Mouse (Mus musculus) liver, embryonic 15.5 days (tissue): Measurements from ENCODE around the gene Gm17545. TPM values are rescaled to one million over a fixed set of nuclear protein-coding genes. Genes with fewer than 3 reads are reported as not detected.

Source experiments
- ATAC-seq: fragments of 200-750 bp; cut with Nextera tagmentation; 2 replicates; pipeline ENCODE4 v1.8.0; 2017; ENCODE audit warnings: moderate number of reproducible peaks, mild to moderate bottlenecking, moderate library complexity; ENCODE audit not compliant: insufficient read depth
- H3K27ac ChIP-seq: fragments of 300-500 bp; sonication (generic); replicated peaks from 2 replicates; pipeline ENCODE4 v1.5.1; 2015; ENCODE audit warnings: mild to moderate bottlenecking, inconsistent platforms
- H3K27me3 ChIP-seq: fragments of 300-500 bp; sonication (generic); 2 replicates; pipeline ENCODE4 v1.6.1; 2015; ENCODE audit warnings: mild to moderate bottlenecking, inconsistent platforms
- H3K36me3 ChIP-seq: fragments of 300-500 bp; sonication (generic); replicated peaks from 2 replicates; pipeline ENCODE4 v1.6.1; 2015; ENCODE audit warnings: moderate library complexity, mild to moderate bottlenecking, inconsistent platforms
- H3K4me1 ChIP-seq: fragments of 300-500 bp; sonication (generic); replicated peaks from 2 replicates; pipeline ENCODE4 v1.6.1; 2015; ENCODE audit warnings: inconsistent platforms
- H3K4me2 ChIP-seq: fragments of 300-500 bp; sonication (generic); 2 replicates; pipeline ENCODE4 v1.6.1; 2015; ENCODE audit warnings: moderate library complexity, mild to moderate bottlenecking, inconsistent platforms
- H3K4me3 ChIP-seq: fragments of 300-500 bp; sonication (generic); replicated peaks from 2 replicates; pipeline ENCODE4 v1.5.1; 2015; ENCODE audit warnings: mild to moderate bottlenecking, inconsistent platforms
- H3K9ac ChIP-seq: fragments of 300-500 bp; sonication (generic); 2 replicates; pipeline ENCODE4 v1.6.1; 2015; ENCODE audit warnings: moderate library complexity, mild to moderate bottlenecking, inconsistent platforms
- H3K9me3 ChIP-seq: fragments of 300-500 bp; sonication (generic); replicated peaks from 2 replicates; pipeline ENCODE4 v1.6.1; 2016; ENCODE audit warnings: inconsistent platforms
- WGBS: fragments of 180-500 bp; shearing (Covaris S2); methylation state at CpG from one replicate; pipeline ENCODE4 v1.1.7; 2015; ENCODE audit warnings: mixed read lengths; ENCODE audit not compliant: insufficient replicate concordance; 5-methylcytosine and 5-hydroxymethylcytosine counted together
- polyA plus RNA-seq: library from polyadenylated mRNA; unstranded; fragments of >200 nt; fragmentation: Nextera tagmentation; extraction: Ambion mirVana; gene quantifications from 2 replicates; pipeline ENCODE4 v1.2.1, GENCODE M21; 2015

The Gm17545 gene
- polyA plus RNA-seq, 1 experiment from 2014 or later: not detected

DNA sequence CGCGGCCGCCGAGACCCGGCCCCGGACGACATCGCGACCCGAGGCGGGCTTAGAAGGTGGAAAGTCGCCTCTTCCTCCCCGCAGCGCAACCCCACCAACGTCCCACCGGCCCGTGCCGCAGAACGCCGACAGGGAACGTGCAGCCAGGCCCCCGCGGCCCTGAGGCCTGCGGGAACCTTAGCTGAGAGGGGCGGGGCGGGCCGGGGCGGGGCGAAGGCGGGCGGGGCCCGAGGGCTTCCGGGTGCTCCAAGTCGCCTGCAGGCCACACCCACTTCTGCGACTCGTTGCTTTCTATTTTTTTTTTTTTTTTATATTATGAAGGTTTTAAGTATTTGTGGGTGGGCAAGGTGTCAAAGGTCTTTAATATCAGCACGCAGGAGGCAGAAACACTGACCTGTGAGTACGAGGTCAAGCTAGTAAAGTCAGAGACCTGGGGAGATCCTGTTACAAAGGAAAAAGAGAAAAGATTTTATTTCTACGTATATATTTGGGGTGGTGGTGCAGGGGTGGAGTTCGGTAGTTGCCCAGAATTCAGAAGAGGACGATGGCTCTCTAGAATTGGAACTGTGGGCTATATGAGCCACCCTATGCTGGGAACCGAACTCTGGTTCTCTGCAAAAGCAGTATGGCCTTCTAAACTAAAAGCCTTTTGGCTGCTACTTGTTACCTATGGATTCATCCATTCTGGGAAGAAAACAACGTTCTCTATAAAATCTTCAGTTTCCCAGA, 14.2 kb downstream of the Gm17545 start:
- WGBS: 2% methylated on average over 41 of the region's 43 CpGs
- peak overlapping the region; percentile 99 for H3K4me2 ChIP-seq
- peak; percentile 89 for ATAC-seq

DNA sequence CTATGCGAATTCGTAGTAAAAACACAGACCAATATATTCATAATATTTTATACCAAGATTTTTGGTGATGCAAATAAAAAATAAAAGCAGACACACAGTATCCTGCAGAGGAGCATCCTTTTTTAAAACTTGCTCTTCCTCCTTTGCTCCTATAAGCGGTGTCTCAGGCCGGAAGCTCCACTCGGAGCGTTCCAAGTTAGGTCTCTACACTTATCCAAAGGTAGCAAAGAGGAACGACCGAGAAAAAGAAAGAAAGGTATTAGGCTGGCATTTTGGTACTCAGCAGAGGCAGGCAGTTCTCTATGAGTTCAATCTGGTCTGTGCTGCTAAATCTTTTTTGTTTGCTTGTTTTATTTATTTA, 14.8 kb downstream of the Gm17545 start:
- Histone ChIP-seq H3K36me3 (peaks cover 4% of the 10 kb centered on the region; the same call in 1 of the 2 replicates), H3K27ac (peak overlapping the region; percentile 43; the same call in 1 of the 2 replicates), H3K9ac (no peak overlapping the region), H3K4me3 (no peak overlapping the region; the same call in 1 of the 2 replicates), H3K4me1 (peaks cover 27% of the 10 kb centered on the region), H3K27me3 (no peaks in the 10 kb centered on the region), H3K4me2 (peak overlapping the region; percentile 99; the same call in 1 of the 2 replicates), H3K9me3 (no peaks in the 10 kb centered on the region)
- 58% methylated on average over 8 of the region's 8 CpGs for WGBS
- no peak for ATAC-seq

More for the DNA sequence above, 14.2 kb downstream of the Gm17545 start:
- Histone ChIP-seq H3K9me3 (no peaks in the 10 kb centered on the region), H3K9ac (peak overlapping the region; percentile 83), H3K4me1 (peaks cover 27% of the 10 kb centered on the region), H3K4me3 (peak overlapping the region; percentile 83), H3K27me3 (no peaks in the 10 kb centered on the region), H3K27ac (peak overlapping the region; percentile 79), H3K36me3 (peaks cover 4% of the 10 kb centered on the region; the same call in 1 of the 2 replicates)

DNA sequence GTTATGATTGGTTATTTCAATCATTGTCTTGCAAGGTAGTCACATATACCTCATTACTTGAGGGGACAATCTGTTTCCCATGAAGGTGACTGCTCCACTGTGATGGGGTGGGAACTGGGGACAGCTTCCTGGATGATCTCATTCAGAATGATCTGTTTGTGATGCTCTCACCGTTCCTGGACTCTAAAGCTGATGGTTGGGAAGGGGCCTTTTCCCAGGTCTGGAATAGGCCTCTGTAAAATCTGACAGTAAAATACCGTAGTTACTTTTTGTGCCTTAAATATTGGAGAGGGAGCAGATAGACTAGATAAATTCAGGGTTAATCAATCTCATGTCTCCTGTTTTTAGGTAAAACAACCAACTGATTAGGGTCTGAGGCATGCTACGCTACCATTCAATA, 15.6 kb downstream of the Gm17545 start, which contains the start of gene Rp9:
Gene Rp9 (minus strand): TSS at position 101 of the 400 bp plus-strand sequence.
- peak within 1 kb of the TSS; percentile 43; the same call in 1 of the 2 replicates for H3K27ac ChIP-seq
- H3K9ac ChIP-seq: no peak within 1 kb of the TSS
- no peaks in the 10 kb centered on the region for H3K9me3 ChIP-seq
- WGBS: 78% methylated on average over 3 of the region's 3 CpGs
- ATAC-seq: no peak
- peak within 1 kb of the TSS; percentile 99 for H3K4me2 ChIP-seq
- H3K36me3 ChIP-seq: peaks cover 4% of the 10 kb centered on the region; the same call in 1 of the 2 replicates
- H3K4me1 ChIP-seq: peaks cover 27% of the 10 kb centered on the region
- peak within 1 kb of the TSS; percentile 83 for H3K4me3 ChIP-seq
- H3K27me3 ChIP-seq: no peaks in the 10 kb centered on the region

DNA sequence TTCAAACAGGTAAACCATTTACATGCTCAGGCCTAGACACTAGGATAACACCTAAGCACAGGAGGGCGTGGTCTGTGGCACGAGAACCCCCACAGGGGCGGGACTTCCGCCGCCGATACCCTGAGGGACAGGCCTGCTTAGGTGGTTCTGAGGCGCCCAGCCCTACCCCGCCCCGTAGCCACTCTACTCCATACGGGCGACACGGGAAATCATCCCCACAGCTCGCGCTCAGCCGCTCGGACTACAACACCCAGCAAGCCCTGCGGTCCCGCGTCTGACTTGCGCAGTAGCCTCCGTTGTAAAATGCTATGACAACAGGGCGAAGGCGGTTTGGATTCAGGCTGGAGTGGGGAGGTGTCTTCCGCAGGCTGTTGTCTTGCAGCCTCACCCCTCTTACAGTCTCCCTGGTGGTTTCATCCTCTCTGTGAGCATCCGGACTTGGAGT, 21.4 kb downstream of the Gm17545 start, which contains the start of gene Bbs9:
Gene Bbs9 (plus strand): TSS at position 292 of the 445 bp plus-strand sequence.
- Histone ChIP-seq H3K27me3 (no peaks in the 10 kb centered on the region), H3K9ac (peak within 1 kb of the TSS; percentile 46), H3K27ac (peak within 1 kb of the TSS; percentile 63), H3K9me3 (no peaks in the 10 kb centered on the region), H3K4me3 (peak within 1 kb of the TSS; percentile 61), H3K4me1 (peaks cover 20% of the 10 kb centered on the region), H3K4me2 (peak within 1 kb of the TSS; percentile 87), H3K36me3 (no peaks in the 10 kb centered on the region)
- under 1% methylated on average over 25 of the region's 25 CpGs for WGBS
- peak; percentile 100 for ATAC-seq

DNA sequence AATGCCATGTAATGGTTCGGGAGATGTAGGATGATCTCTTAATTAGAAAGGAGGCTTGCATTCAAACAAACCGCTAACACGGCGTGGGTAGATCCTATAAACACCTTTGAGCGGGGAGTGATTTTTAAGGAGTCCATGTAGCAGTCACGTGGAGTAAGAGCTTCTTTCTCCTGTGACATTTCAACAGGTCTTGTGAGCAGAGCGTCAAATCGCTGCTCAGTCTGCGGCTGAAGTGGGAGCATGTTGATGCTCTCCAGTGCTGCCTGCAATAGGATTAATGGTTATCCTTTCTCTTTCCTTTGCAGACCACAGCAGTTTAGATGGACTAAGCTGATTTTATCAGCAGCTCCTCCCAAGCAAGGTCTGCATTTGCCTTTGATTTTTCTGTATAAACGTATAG, 22.2 kb downstream of the Gm17545 start:
- Histone ChIP-seq H3K4me2 (peak overlapping the region; percentile 87), H3K9ac (peak overlapping the region; percentile 46), H3K27me3 (no peaks in the 10 kb centered on the region), H3K27ac (peak overlapping the region; percentile 63), H3K4me1 (peaks cover 20% of the 10 kb centered on the region), H3K36me3 (no peaks in the 10 kb centered on the region), H3K9me3 (no peaks in the 10 kb centered on the region), H3K4me3 (peak overlapping the region; percentile 61)
- 4% methylated on average over 10 of the region's 10 CpGs for WGBS
- ATAC-seq: no peak

DNA sequence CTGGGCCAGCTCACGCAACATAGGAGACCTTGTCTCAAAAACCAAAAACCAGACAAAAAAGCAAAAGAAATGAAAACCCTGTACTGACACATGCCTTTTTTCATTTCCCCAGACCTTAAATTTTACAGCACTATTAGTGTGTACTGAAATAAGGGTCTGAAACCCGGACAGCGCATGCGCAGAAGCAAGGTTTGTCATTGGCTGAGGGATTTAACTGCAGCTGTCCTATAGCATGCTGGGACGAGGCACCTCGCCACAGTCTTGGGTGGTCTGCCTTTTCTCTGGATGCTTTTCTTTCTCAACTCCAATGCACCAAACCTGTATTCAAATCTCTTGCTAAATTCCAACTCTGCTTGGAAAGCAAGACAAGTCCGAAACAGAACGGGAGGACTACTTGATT, 24.9 kb downstream of the Gm17545 start:
- no peak for ATAC-seq

DNA sequence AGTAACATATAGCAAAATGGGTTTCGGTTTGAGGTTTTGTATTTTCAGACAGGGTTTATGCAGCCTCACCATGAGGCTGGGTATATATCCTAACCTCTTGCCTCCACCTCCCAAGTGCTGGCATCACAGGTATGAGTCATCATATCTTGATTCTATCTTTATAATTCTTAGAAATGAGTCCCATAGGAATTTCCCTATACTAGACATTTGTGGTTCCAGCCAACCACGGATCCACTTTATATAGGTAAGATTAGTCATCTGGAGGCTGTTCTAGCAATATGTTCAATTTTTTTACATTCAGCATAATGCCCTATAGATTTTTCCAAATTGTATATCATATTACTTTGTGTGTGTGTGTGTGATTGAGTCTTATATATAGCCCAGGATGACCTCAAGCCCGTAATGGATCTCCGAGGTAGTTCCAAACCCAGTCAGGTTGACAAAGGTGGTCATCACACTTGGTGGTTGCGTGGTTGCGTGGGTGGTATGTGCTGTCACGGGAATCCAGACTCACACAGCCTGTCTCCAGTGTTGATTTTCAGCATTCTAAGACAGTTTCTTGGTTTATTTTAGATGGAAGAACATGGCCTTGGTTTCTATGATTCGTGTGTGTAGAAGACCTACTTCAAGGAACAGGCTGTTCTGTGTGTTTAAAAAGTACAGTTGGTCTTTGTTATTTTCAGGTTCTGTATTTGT, 29.9 kb downstream of the Gm17545 start:
- no peak overlapping the region for H3K4me2 ChIP-seq
- ATAC-seq: no peak
- H3K36me3 ChIP-seq: no peaks in the 10 kb centered on the region
- H3K27me3 ChIP-seq: no peaks in the 10 kb centered on the region
- 80% methylated on average over 8 of the region's 8 CpGs for WGBS
- H3K9me3 ChIP-seq: no peaks in the 10 kb centered on the region
- no peaks in the 10 kb centered on the region for H3K4me1 ChIP-seq
- H3K27ac ChIP-seq: no peak overlapping the region
- H3K9ac ChIP-seq: no peak overlapping the region
- H3K4me3 ChIP-seq: no peak overlapping the region

More for the DNA sequence above, 24.9 kb downstream of the Gm17545 start:
- Histone ChIP-seq H3K9ac (no peak overlapping the region), H3K4me3 (no peak overlapping the region), H3K36me3 (no peaks in the 10 kb centered on the region), H3K4me2 (no peak overlapping the region), H3K27ac (no peak overlapping the region), H3K4me1 (peaks cover 17% of the 10 kb centered on the region), H3K9me3 (no peaks in the 10 kb centered on the region), H3K27me3 (no peaks in the 10 kb centered on the region)
- 91% methylated on average over 8 of the region's 8 CpGs for WGBS

DNA sequence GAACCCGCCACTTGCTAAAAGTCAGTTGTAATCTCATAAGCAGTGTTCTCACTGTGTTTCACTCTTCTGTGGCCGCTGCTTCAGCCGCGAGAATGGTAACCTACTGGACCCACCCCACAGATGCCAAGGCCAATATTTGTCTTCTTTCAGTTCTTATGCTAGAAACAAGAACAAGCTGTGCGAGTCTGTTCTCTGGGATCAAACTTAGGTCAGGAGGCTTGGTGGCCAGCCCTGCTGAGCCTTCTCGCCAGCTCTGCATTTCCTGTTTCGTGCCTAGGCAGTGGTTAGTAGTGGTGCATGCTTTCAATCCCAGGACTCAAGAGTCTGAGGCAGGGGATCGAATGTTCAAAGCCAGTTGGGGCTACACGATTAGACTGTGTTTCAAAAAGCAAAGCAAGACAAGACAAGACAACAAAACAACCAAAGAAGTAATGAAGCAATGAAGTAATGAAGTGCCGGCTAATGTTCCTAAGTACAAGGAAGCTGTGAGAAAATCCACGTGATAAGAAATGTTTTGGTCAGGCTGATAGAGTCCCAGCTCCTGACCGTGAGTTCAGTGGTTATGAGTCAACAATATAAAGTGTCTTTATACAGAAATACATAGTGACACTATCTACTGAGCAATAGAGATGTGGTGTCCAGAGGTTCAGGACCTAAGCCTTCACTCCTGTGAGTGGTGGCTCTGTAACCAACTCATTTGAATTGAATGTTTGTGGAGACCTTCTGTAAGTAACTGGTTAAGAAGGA, 30.6 kb downstream of the Gm17545 start:
- Histone ChIP-seq H3K4me3 (no peak overlapping the region), H3K9ac (no peak overlapping the region), H3K27ac (no peak overlapping the region), H3K4me1 (no peaks in the 10 kb centered on the region), H3K27me3 (no peaks in the 10 kb centered on the region), H3K4me2 (no peak overlapping the region), H3K36me3 (no peaks in the 10 kb centered on the region), H3K9me3 (no peaks in the 10 kb centered on the region)
- WGBS: 58% methylated on average over 12 of the region's 12 CpGs
- no peak for ATAC-seq

DNA sequence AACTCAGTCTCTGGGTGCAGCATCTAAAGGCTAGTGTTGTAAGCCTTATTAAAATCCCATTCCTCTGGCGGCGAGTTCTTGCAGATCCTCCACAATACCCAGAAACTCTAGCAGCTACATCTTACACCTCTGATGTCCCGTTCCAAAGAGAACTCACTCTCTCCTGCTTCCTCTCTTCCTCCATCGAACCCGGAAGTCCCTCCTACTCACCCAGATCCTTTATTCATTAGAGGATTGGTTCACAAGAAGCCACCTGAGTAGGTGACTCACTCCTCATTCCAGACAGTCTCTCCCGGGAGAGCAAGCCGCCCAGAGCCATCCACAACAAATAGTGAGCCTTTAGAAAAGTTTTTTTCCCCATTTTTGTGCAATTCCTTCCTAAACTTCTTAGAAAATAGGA, 32.1 kb downstream of the Gm17545 start:
- H3K9ac ChIP-seq: no peak overlapping the region
- H3K9me3 ChIP-seq: no peaks in the 10 kb centered on the region
- no peak for ATAC-seq
- H3K27ac ChIP-seq: no peak overlapping the region
- no peak overlapping the region for H3K4me3 ChIP-seq
- no peaks in the 10 kb centered on the region for H3K27me3 ChIP-seq
- 66% methylated on average over 7 of the region's 7 CpGs for WGBS
- no peaks in the 10 kb centered on the region for H3K4me1 ChIP-seq
- H3K4me2 ChIP-seq: no peak overlapping the region
- H3K36me3 ChIP-seq: no peaks in the 10 kb centered on the region

DNA sequence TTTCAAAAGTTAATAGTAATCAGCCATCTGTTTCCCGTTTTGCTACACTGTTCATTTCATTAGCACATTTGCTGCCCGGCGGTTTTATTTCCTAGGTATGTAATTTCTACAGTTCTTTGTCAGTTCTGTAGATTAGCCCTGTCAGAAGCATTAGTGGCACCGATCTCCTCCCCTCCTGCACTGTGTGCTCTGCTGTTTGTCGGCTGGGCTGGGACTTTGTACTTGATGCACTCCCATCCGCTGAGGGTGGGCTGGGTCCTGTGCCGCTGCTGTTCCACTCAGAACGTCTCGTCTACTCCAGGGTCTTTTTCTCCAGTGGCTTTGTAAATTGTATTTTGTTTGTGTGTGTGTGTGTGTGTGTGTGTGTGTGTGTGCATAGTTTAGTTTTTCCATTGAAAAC, 34.9 kb downstream of the Gm17545 start:
- H3K4me1 ChIP-seq: no peaks in the 10 kb centered on the region
- H3K4me2 ChIP-seq: no peak overlapping the region

More for the DNA sequence above, 34.9 kb downstream of the Gm17545 start:
- no peaks in the 10 kb centered on the region for H3K9me3 ChIP-seq
- no peaks in the 10 kb centered on the region for H3K36me3 ChIP-seq
- H3K9ac ChIP-seq: no peak overlapping the region
- no peaks in the 10 kb centered on the region for H3K27me3 ChIP-seq
- no peak overlapping the region for H3K27ac ChIP-seq
- no peak overlapping the region for H3K4me3 ChIP-seq
- WGBS: 67% methylated on average over 9 of the region's 9 CpGs
- ATAC-seq: no peak
